Mouse (Mus musculus) small intestine, adult 2 months (tissue): ENCODE measurements at regions not wholly inside any gene's neighbourhood (a gene's known extent, or its start where the extent isn't known, plus 50 kb on each side); places are given as distances from the start of the nearest gene placed in this dataset.

Source experiments
- CTCF ChIP-seq: fragments of 200-500 bp; IDR thresholded peaks from 2 replicates; pipeline ENCODE4 v1.5.1; 2012; ENCODE audit warnings: low read depth, mild to moderate bottlenecking, control low read depth, inconsistent platforms, low read length, moderate library complexity, mixed read lengths; ENCODE audit not compliant: insufficient replicate concordance, insufficient read length; ENCODE audit errors: extremely low read depth
- POLR2A ChIP-seq: fragments of 200-500 bp; IDR thresholded peaks from 2 replicates; pipeline ENCODE4 v1.6.1; 2012; ENCODE audit warnings: low read depth, mild to moderate bottlenecking, control low read depth, inconsistent platforms, low read length, moderate library complexity

- TF ChIP-seq CTCF (no peak), POLR2A (no peak)
These were observed 101.5 kb upstream of the Gm37988 start for GRCm38 (mm10) chr1:4706171-4706570.
